Mouse (Mus musculus) forebrain, embryonic 15.5 days (tissue): ENCODE measurements at regions not wholly inside any gene's neighbourhood (a gene's known extent, or its start where the extent isn't known, plus 50 kb on each side); places are given as distances from the start of the nearest gene placed in this dataset.

ENCODE experiments used
- ATAC-seq: fragments of 200-750 bp; cut with Nextera tagmentation; replicated peaks from 2 replicates; pipeline ENCODE4 v1.8.0; 2017; ENCODE audit warnings: mild to moderate bottlenecking, moderate TSS enrichment, moderate library complexity
- H3K27ac ChIP-seq: fragments of 300-500 bp; sonication (generic); replicated peaks from 2 replicates; pipeline ENCODE4 v1.5.1; 2015; ENCODE audit warnings: mild to moderate bottlenecking, inconsistent platforms
- H3K27me3 ChIP-seq: fragments of 300-500 bp; sonication (generic); 2 replicates; pipeline ENCODE4 v1.6.1; 2015; ENCODE audit warnings: inconsistent platforms
- H3K36me3 ChIP-seq: fragments of 300-500 bp; sonication (generic); 2 replicates; pipeline ENCODE4 v1.6.1; 2015; ENCODE audit warnings: mild to moderate bottlenecking, inconsistent platforms
- H3K4me1 ChIP-seq: fragments of 300-500 bp; sonication (generic); 2 replicates; pipeline ENCODE4 v1.6.1; 2015; ENCODE audit warnings: inconsistent platforms
- H3K4me2 ChIP-seq: fragments of 300-500 bp; sonication (generic); replicated peaks from 2 replicates; pipeline ENCODE4 v1.6.1; 2015; ENCODE audit warnings: mild to moderate bottlenecking, inconsistent platforms
- H3K4me3 ChIP-seq: fragments of 300-500 bp; sonication (generic); 2 replicates; pipeline ENCODE4 v1.5.1; 2015; ENCODE audit warnings: mild to moderate bottlenecking, inconsistent platforms
- H3K9ac ChIP-seq: fragments of 300-500 bp; sonication (generic); replicated peaks from 2 replicates; pipeline ENCODE4 v1.6.1; 2015; ENCODE audit warnings: mild to moderate bottlenecking, inconsistent platforms
- H3K9me3 ChIP-seq: fragments of 300-500 bp; sonication (generic); 2 replicates; pipeline ENCODE4 v1.6.1; 2016; ENCODE audit warnings: inconsistent platforms
- WGBS: fragments of 180-500 bp; shearing (Covaris S2); methylation state at CpG from one replicate; pipeline ENCODE4 v1.1.7; 2015; ENCODE audit warnings: mixed read lengths; 5-methylcytosine and 5-hydroxymethylcytosine counted together

DNA sequence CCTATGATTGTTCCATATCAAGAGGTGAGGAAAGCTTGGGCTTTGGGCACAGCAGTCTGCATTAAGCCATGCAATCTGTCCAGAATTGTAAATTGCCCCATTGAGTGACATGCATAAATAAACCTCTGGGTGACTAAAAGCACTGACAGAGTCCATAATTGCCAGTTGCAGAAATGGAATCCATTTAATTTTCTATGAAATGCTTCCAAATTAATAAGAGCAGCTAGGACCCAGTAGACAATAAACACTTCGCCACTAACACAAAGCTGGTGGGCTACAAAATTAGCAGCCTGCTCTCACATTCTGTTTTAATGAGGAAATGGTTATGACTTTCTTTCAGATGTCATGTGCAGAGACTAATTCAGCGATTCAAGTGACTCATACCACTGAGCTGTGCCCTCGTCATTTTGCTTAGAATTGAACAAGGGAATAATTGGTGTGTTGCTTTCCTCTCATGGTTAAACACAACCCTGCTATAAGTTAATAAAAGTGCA is 407.6 kb upstream of the Ddi1 start:
- WGBS: 23% methylated on average over 3 of the region's 3 CpGs
- H3K9me3 ChIP-seq: no peaks in the 10 kb centered on the region
- no peak overlapping the region for H3K4me3 ChIP-seq
- H3K4me2 ChIP-seq: no peak overlapping the region
- H3K36me3 ChIP-seq: no peaks in the 10 kb centered on the region
- no peak overlapping the region for H3K27ac ChIP-seq
- H3K9ac ChIP-seq: no peak overlapping the region
- ATAC-seq: peak; percentile 71
- H3K4me1 ChIP-seq: no peaks in the 10 kb centered on the region
- H3K27me3 ChIP-seq: no peaks in the 10 kb centered on the region

DNA sequence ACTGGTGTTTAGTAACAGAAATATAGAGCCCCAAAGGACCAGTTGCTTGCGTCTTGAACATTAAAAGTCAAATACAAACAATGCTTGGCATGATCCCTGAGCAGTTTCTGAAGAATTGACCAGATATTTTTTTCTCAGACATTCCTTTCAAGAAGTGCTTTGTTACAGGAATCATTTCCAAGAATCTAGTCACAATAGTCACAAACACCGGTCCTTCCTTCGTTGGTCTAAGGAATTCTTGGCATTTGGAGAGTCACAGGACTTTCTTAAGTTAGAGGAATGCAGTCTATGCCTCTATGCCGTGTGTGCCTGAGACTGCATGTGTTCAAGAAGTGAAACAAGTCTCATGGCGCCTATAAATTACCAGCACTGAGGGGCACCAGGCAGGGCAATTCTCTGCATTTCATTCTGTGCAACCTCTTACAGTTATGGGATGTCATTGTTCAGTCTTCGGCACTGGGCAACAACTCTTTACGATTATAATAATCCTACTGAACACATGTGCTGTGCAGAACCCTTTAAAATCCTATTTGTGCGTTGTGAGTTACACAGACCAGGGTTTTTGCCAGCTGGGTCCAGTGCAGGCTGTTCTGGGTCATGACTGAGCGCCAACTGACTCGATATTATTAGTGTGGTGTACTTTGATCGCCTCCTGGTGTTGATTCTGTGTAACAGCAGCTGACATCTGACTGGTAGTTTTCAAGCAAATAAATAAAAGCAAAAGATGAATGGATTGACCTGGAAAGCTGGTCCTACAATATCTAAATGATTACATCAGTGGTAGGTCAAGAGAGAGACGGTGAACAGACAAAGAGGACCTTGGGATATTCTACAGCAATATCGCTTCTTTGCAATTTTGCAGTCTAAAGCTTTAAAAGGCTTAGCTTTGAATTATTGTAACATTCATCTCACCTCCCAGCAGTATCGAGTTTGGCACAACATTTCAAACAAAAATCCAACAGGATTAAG is 398.6 kb upstream of the Ddi1 start:
- Histone ChIP-seq H3K4me1 (no peaks in the 10 kb centered on the region), H3K36me3 (no peaks in the 10 kb centered on the region), H3K9me3 (no peaks in the 10 kb centered on the region), H3K27me3 (no peaks in the 10 kb centered on the region), H3K27ac (no peak overlapping the region), H3K4me2 (no peak overlapping the region; the same call in 1 of the 2 replicates), H3K9ac (no peak overlapping the region), H3K4me3 (no peak overlapping the region)
- peak; percentile 89 for ATAC-seq
- 44% methylated on average over 14 of the region's 14 CpGs for WGBS

DNA sequence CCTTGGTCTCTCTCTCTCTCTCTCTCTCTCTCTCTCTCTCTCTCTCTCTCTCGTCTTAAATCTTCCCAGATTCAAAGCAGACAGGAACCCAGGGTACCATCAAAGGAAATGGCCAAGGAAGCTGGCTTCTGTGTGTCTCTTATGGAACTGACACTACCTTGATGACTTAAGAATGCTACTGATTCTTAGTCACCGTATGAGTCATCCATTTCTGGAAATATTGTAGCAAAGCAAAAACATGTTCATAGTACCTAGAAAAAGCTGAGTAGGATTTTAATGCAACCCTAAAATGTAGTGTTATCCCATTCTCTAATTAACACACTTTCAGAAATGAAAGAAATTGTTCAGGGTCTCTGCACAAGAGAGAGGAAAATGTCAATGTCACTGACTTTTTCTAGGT is 396.0 kb upstream of the Ddi1 start:
- Histone ChIP-seq H3K4me2 (no peak overlapping the region), H3K4me1 (no peaks in the 10 kb centered on the region), H3K27me3 (no peaks in the 10 kb centered on the region), H3K36me3 (no peaks in the 10 kb centered on the region), H3K9ac (no peak overlapping the region), H3K9me3 (no peaks in the 10 kb centered on the region), H3K4me3 (no peak overlapping the region), H3K27ac (no peak overlapping the region)
- ATAC-seq: no peak
- 78% methylated on average over 2 of the region's 2 CpGs for WGBS

DNA sequence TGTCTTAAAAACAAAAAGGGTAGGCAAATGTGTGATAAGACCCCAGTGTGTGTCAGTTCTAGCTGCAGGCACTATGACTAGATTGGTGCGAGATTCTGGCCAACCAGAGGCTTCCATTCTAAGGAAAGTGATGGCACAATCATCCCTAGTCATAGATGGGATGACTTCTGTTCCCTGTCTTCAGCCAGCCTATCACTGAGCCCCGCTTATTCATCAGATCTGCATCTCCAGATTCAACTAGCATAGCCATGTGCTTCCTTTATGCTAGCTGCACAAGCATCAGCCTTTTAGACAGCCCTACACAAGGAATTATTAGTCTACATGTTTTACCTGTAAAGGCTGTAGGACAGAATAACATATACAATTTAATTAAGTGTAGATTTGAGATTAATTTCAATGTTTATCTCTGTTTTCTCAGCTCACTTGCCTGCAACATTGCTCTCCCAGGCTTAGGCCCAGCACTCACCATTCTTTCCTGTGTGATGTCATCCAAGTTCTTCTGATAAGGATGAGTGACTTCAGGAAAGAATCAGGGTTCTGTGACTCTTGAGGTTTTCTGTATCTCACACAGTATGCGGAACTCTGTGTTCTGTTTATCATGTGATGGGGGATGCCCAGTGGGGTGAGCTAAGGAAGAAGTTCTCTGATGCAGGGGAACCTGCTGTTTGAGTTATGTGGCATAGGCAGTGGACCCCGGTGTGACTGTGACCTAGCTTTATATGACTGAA is 382.8 kb upstream of the Ddi1 start:
- no peak for ATAC-seq
- Histone ChIP-seq H3K9ac (no peak overlapping the region), H3K4me2 (no peak overlapping the region), H3K27ac (no peak overlapping the region), H3K4me3 (no peak overlapping the region), H3K4me1 (no peaks in the 10 kb centered on the region), H3K27me3 (no peaks in the 10 kb centered on the region), H3K36me3 (no peaks in the 10 kb centered on the region), H3K9me3 (no peaks in the 10 kb centered on the region)
- 88% methylated on average over 4 of the region's 4 CpGs for WGBS

DNA sequence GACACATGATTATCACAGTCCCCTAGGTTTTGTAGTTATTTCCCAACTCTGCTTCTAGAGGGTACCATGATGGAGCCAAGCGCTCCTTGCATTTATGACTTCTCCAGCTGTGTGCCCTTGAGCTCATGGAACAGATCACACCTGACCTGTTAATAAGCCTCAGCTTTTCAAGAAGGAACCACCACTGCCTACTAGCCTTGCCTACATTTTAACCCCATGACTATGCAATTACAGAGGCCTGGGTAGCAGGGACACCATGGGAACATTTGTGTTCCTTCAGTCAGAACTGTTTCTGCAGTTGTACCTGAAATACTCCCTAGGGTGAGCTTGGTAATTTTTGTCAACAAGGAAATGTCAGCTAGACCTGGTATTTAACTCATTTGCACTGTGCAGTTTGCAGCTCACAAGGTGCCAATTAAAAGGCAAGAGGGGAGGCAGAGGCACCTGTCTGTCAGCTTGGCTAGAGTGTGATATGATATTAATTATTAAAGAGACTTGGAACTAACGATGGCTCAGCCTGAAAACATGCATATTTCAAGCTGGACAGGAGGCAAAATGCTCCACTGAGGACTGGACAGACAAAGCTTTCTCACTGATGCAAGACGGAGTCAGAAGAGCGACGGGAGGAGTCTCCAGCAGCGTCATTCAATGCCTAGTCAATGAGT is 382.1 kb upstream of the Ddi1 start:
- Histone ChIP-seq H3K4me2 (no peak overlapping the region), H3K27me3 (no peaks in the 10 kb centered on the region), H3K9me3 (no peaks in the 10 kb centered on the region), H3K36me3 (no peaks in the 10 kb centered on the region), H3K9ac (no peak overlapping the region), H3K4me1 (no peaks in the 10 kb centered on the region), H3K27ac (no peak overlapping the region), H3K4me3 (no peak overlapping the region)
- WGBS: 86% methylated on average over 6 of the region's 6 CpGs
- no peak for ATAC-seq

DNA sequence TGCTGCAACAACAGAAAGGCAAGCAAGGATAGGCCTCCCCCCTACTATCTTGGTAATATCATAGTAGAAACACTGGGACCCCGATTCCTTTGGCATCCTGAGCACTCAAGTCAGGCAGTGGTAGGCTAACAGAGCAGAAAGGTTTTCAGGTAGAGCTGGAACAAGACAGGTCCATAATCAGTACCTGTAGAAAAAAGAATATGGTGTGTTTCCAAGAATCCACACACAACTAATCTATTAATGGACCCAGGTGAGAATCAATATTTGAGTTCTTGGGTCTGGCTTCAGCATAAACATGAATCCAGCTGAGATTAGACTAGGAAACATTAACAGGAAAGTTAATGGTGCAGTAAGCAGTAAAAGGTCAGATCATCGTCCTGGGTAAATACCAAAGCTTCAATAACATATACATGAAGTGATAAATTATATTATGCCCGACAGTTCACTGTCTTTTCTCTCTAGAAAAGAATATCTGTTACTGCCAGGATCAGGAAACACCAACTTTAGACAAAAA is 376.2 kb upstream of the Ddi1 start:
- WGBS: 90% methylated on average over 3 of the region's 3 CpGs
- H3K9ac ChIP-seq: no peak overlapping the region
- H3K4me1 ChIP-seq: no peaks in the 10 kb centered on the region
- H3K27me3 ChIP-seq: no peaks in the 10 kb centered on the region
- no peak for ATAC-seq
- no peak overlapping the region for H3K27ac ChIP-seq
- no peaks in the 10 kb centered on the region for H3K9me3 ChIP-seq
- no peaks in the 10 kb centered on the region for H3K36me3 ChIP-seq
- no peak overlapping the region for H3K4me2 ChIP-seq
- H3K4me3 ChIP-seq: no peak overlapping the region

DNA sequence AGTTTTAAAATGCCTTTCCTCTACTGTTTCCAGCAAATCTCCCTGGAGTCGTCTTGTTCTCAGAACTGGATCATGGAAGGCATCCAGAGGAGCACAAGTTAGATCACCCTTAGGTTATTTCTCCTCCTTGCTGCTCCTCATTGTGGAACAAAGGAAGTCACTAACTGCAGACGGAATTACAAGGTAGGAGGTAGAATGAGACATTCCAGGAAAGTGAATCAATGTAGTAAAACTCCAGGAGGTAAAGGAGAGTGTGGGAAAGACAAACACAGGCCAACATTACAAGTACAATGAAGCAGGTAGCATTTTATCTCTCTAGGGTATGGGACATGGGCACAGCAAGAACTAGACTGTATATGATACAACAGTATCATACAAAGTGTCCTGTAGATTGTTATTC is 375.7 kb upstream of the Ddi1 start:
- H3K27ac ChIP-seq: no peak overlapping the region
- H3K9me3 ChIP-seq: no peaks in the 10 kb centered on the region
- H3K9ac ChIP-seq: no peak overlapping the region
- H3K4me3 ChIP-seq: no peak overlapping the region
- H3K4me2 ChIP-seq: no peak overlapping the region
- no peaks in the 10 kb centered on the region for H3K36me3 ChIP-seq
- ATAC-seq: no peak
- 74% methylated on average over 2 of the region's 2 CpGs for WGBS
- no peaks in the 10 kb centered on the region for H3K27me3 ChIP-seq
- no peaks in the 10 kb centered on the region for H3K4me1 ChIP-seq

DNA sequence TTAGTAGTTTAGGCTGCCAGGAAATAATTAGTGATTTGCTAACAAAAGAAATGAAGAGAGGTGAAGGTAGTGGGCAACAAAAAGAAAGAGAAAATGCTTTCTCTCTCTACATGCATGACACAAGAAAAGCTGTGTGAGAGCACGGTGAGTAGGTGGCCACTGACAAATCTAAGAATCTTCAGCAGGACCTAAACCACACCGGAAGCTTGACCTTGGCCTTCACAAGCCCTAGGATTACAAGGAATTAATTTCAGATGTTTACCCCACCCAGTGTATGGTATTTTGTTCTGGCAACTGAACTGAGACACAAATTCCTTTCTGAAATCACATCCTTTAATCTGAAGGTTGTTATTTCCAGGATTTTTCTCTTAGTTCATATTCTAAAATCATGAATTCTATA is 347.5 kb upstream of the Ddi1 start:
- ATAC-seq: no peak
- Histone ChIP-seq H3K27ac (no peak overlapping the region), H3K27me3 (no peaks in the 10 kb centered on the region), H3K4me2 (no peak overlapping the region), H3K4me1 (no peaks in the 10 kb centered on the region), H3K36me3 (no peaks in the 10 kb centered on the region), H3K9ac (no peak overlapping the region), H3K4me3 (no peak overlapping the region), H3K9me3 (no peaks in the 10 kb centered on the region)
- 71% methylated on average over 2 of the region's 2 CpGs for WGBS

DNA sequence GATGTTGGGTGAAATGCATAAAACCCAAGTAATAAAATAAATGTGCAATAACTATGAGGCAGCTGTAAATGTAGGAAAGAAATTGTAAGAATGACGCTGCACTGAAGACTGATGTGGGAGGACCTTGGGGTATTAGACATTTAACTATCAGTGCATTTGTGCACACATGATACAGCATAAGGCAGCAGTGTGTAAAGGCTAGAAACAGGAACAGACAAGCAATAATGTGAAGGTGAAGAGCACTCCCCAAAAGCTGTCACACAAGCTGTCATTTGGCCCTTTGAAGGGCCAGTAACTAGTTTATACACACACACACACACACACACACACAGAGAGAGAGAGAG is 339.6 kb upstream of the Ddi1 start:
- H3K4me2 ChIP-seq: no peak overlapping the region
- H3K9ac ChIP-seq: no peak overlapping the region
- H3K36me3 ChIP-seq: no peaks in the 10 kb centered on the region
- ATAC-seq: no peak
- 98% methylated on average over 1 of the region's 1 CpGs for WGBS
- no peaks in the 10 kb centered on the region for H3K9me3 ChIP-seq
- no peak overlapping the region for H3K27ac ChIP-seq
- H3K4me3 ChIP-seq: no peak overlapping the region
- no peaks in the 10 kb centered on the region for H3K4me1 ChIP-seq
- H3K27me3 ChIP-seq: no peaks in the 10 kb centered on the region

DNA sequence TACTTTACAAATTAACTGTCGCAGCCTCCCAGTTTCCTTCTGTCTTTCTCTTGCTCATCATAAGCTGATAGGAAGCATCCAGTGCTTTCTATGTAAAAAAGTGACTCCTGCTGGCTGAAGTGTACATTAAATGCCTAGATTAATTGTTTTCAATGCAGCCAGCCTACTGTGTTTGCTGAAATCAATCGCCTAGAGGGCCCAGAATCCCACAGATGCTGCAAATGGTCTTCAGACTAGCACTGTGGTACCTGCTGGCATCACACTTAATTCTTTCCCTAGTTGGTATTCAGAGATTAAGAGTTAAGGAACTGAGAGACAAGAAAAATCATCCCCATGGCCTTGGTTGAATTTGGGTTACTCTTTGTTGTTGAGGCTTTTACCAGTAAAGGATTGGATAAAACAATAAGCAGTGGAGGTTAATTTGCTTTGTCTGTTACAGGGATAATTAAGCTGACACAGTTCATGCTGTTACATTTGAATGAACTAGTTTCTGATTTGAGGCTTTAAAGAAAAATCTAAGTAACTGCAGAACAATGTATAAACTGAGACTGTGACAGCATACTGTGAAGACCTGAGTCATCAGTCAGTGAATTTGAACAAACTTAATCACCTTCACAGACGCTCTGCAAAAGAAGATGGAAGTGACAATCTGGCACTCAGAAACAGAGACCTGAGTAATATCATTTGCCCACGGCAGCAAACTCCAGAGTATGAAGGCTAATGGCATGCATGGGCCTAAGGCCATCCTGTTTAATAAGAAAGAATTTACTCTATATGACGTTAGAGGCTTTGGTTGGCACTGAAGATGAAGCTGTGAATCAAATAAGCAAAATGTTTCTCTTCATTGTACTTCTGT is 339.0 kb upstream of the Ddi1 start:
- H3K9me3 ChIP-seq: no peaks in the 10 kb centered on the region
- no peaks in the 10 kb centered on the region for H3K36me3 ChIP-seq
- ATAC-seq: no peak
- no peaks in the 10 kb centered on the region for H3K4me1 ChIP-seq
- H3K27ac ChIP-seq: no peak overlapping the region
- no peaks in the 10 kb centered on the region for H3K27me3 ChIP-seq
- H3K4me2 ChIP-seq: no peak overlapping the region
- WGBS: 31% methylated on average over 5 of the region's 5 CpGs
- no peak overlapping the region for H3K4me3 ChIP-seq
- H3K9ac ChIP-seq: no peak overlapping the region
